ENCODE assay signal across 17 mouse cellular contexts in genomic region chr1:39746464-39746863, GRCm38 (mm10). TPM values are rescaled to one million over a fixed set of nuclear protein-coding genes. Genes with fewer than 3 reads are reported as not detected.
DNase-seq lines count a peak whose midpoint lies in the region; ATAC-seq and TF ChIP-seq lines count a peak whose summit lies in the region.
"Had no signal": no experiment of that assay in that cellular context is flagged by ENCODE, and none has a peak within 500 bp of the region (broad histone marks: within the 10 kb centered on the region; RNA-seq: fewer than 3 reads in every experiment).

No protein-coding gene starts in this region.

- DNase-seq in embryonic facial prominence, embryonic 14.5 days (ENCODE audit: low spot score), result peak; percentile 57
- no peak for DNase-seq in embryonic facial prominence, embryonic 10.5 days (ENCODE audit: low spot score)
- no peak for DNase-seq in kidney, adult 9 months
- no peak for DNase-seq in testis, postnatal 14 days (ENCODE audit: low spot score)
- DNase-seq in right cerebral cortex, adult 18-20 months, result no peak
- DNase-seq: cerebellum, adult 9-10 months; gastrocnemius, postnatal 36 days; liver, embryonic 13.5 days; right cerebral cortex, postnatal 25 days had no signal

- no peak for TF ChIP-seq CTCF in testis, adult 2 months (IDR thresholded peaks at IDR 0.05; ENCODE audit: control insufficient read depth, insufficient read depth, insufficient replicate concordance, low read depth, low read length)

- H3K9me3 ChIP-seq in embryonic facial prominence, embryonic 14.5 days (ENCODE audit: control insufficient read depth, low read length), result no peaks in the 10 kb centered on the region
- H3K9me3 ChIP-seq in embryonic facial prominence, embryonic 10.5 days, result no peaks in the 10 kb centered on the region
- H3K9me3 ChIP-seq in kidney, embryonic 14.5 days (ENCODE audit: control insufficient read depth, low read length), result no peaks in the 10 kb centered on the region
- H3K9me3 ChIP-seq: liver, embryonic 13.5 days had no signal

- ATAC-seq in embryonic facial prominence, embryonic 14.5 days (ENCODE audit: low read depth), result no peak; the same call in 1 of the 2 replicates
- no peak for ATAC-seq in kidney, embryonic 14.5 days (ENCODE audit: low FRiP score, low TSS enrichment)
- ATAC-seq: forebrain, embryonic 14.5 days; midbrain, embryonic 16.5 days had no signal

- 0 out of 2 replicates have a peak, but pooled peaks cover under 1% of the 10 kb centered on the region for H3K4me1 ChIP-seq in embryonic facial prominence, embryonic 14.5 days (ENCODE audit: control insufficient read depth, insufficient read depth, low read length)
- peaks cover 29% of the 10 kb centered on the region for H3K4me1 ChIP-seq in embryonic facial prominence, embryonic 10.5 days
- peaks cover 18% of the 10 kb centered on the region for H3K4me1 ChIP-seq in kidney, embryonic 14.5 days (ENCODE audit: control insufficient read depth, insufficient read depth, low read length)
- H3K4me1 ChIP-seq in testis, adult 2 months (ENCODE audit: control insufficient read depth, insufficient read depth, low read length), result peaks cover 2% of the 10 kb centered on the region

- H3K4me2 ChIP-seq in embryonic facial prominence, embryonic 14.5 days (ENCODE audit: low read depth, low read length), result no peak overlapping the region
- no peak overlapping the region for H3K4me2 ChIP-seq in kidney, embryonic 14.5 days (replicated peaks; ENCODE audit: low read depth, low read length)
- peak overlapping the region; percentile 50 for H3K4me2 ChIP-seq in myocyte (ENCODE audit: low read depth)
- H3K4me2 ChIP-seq: hindbrain, embryonic 14.5 days; liver, embryonic 13.5 days had no signal

- no peak overlapping the region for H3K4me3 ChIP-seq in embryonic facial prominence, embryonic 14.5 days (ENCODE audit: low read depth, low read length)
- no peak overlapping the region for H3K4me3 ChIP-seq in embryonic facial prominence, embryonic 10.5 days
- no peak overlapping the region for H3K4me3 ChIP-seq in kidney, embryonic 14.5 days (ENCODE audit: low read length)
- no peak overlapping the region for H3K4me3 ChIP-seq in testis, adult 2 months (ENCODE audit: control insufficient read depth, low read depth, low read length)
- no peak overlapping the region for H3K4me3 ChIP-seq in myocyte
- H3K4me3 ChIP-seq: liver, embryonic 13.5 days had no signal

- H3K36me3 ChIP-seq in embryonic facial prominence, embryonic 14.5 days (ENCODE audit: control insufficient read depth, insufficient read depth, low read length), result no peaks in the 10 kb centered on the region
- H3K36me3 ChIP-seq in embryonic facial prominence, embryonic 10.5 days (replicated peaks), result no peaks in the 10 kb centered on the region
- H3K36me3 ChIP-seq in kidney, embryonic 14.5 days (ENCODE audit: control insufficient read depth, insufficient read depth, low read length), result no peaks in the 10 kb centered on the region
- no peaks in the 10 kb centered on the region for H3K36me3 ChIP-seq in testis, adult 2 months (ENCODE audit: control insufficient read depth, insufficient read depth, low read length)
- H3K36me3 ChIP-seq in myocyte (ENCODE audit: control insufficient read depth, insufficient read depth), result no peaks in the 10 kb centered on the region
- H3K36me3 ChIP-seq: liver, embryonic 13.5 days had no signal

- TF ChIP-seq POLR2A in testis, adult 2 months (IDR thresholded peaks at IDR 0.05; ENCODE audit: control insufficient read depth, low read depth, low read length), result no peak
- TF ChIP-seq POLR2A in myocyte (IDR thresholded peaks at IDR 0.05; ENCODE audit: insufficient read length, low read depth), result no peak

- H3ac ChIP-seq in myocyte (ENCODE audit: control insufficient read depth, insufficient read length), result no peak overlapping the region

- H3K27ac ChIP-seq in embryonic facial prominence, embryonic 14.5 days (replicated peaks; ENCODE audit: low read depth, low read length), result no peak overlapping the region
- H3K27ac ChIP-seq in embryonic facial prominence, embryonic 10.5 days (replicated peaks), result no peak overlapping the region; the same call in 1 of the 2 replicates
- peak overlapping the region; percentile 51; the same call in 1 of the 2 replicates for H3K27ac ChIP-seq in kidney, embryonic 14.5 days (ENCODE audit: low read depth, low read length)
- H3K27ac ChIP-seq in testis, adult 2 months (ENCODE audit: control insufficient read depth, insufficient read depth, low read depth, low read length), result 0 out of 2 replicates have a peak overlapping the region, but pooled peaks have one; percentile 17
- H3K27ac ChIP-seq: hindbrain, embryonic 14.5 days; liver, embryonic 13.5 days had no signal

- H3K79me2 ChIP-seq in myocyte (ENCODE audit: control insufficient read depth, insufficient read depth), result no peaks in the 10 kb centered on the region

- no peak overlapping the region for H3K9ac ChIP-seq in embryonic facial prominence, embryonic 14.5 days (ENCODE audit: low read depth, low read length)
- H3K9ac ChIP-seq in kidney, embryonic 14.5 days (ENCODE audit: low read depth, low read length), result no peak overlapping the region
- H3K9ac ChIP-seq: hindbrain, embryonic 14.5 days; liver, embryonic 13.5 days had no signal

- WGBS in embryonic facial prominence, embryonic 14.5 days, result 36% methylated on average over 7 of the region's 7 CpGs
- 50% methylated on average over 7 of the region's 7 CpGs for WGBS in embryonic facial prominence, embryonic 10.5 days
- WGBS in kidney, embryonic 14.5 days, result 29% methylated on average over 7 of the region's 7 CpGs

- no peaks in the 10 kb centered on the region for H3K27me3 ChIP-seq in embryonic facial prominence, embryonic 14.5 days (replicated peaks; ENCODE audit: control insufficient read depth, insufficient read depth, low read length)
- H3K27me3 ChIP-seq in embryonic facial prominence, embryonic 10.5 days (replicated peaks; ENCODE audit: low read depth, poor library complexity, severe bottlenecking), result no peaks in the 10 kb centered on the region
- H3K27me3 ChIP-seq in kidney, embryonic 14.5 days (ENCODE audit: control insufficient read depth, insufficient read depth, low read length), result no peaks in the 10 kb centered on the region
- H3K27me3 ChIP-seq in testis, adult 2 months (ENCODE audit: control insufficient read depth, insufficient read depth, low read length), result no peaks in the 10 kb centered on the region
- no peaks in the 10 kb centered on the region for H3K27me3 ChIP-seq in myocyte (ENCODE audit: control insufficient read depth, insufficient read depth, insufficient read length)
- H3K27me3 ChIP-seq: liver, embryonic 13.5 days had no signal

TF ChIP-seq in myocyte, 11 proteins besides CTCF, POLR2A, EP300 and RAD21:
- no peak for TF ChIP-seq POLR2AphosphoS2 (IDR thresholded peaks at IDR 0.05; ENCODE audit: insufficient read length, low read depth)
- peak; percentile 98 for TF ChIP-seq TCF12 (IDR thresholded peaks at IDR 0.05; ENCODE audit: insufficient read depth, poor library complexity, severe bottlenecking)
- no peak for TF ChIP-seq MAX (IDR thresholded peaks at IDR 0.05; ENCODE audit: low read depth)
- TF ChIP-seq MYOG (IDR thresholded peaks at IDR 0.05; ENCODE audit: control insufficient read depth in 1 of 3, insufficient read depth in 1 of 3, insufficient read length in 2 of 3, low read depth in 2 of 3), result peak; percentile 64 to 93 (median 87)
- TF ChIP-seq CEBPB (IDR thresholded peaks at IDR 0.05; ENCODE audit: insufficient read depth, poor library complexity, severe bottlenecking), result no peak
- TF ChIP-seq USF1 (IDR thresholded peaks at IDR 0.05; ENCODE audit: low read depth), result no peak
- peak; percentile 72 for TF ChIP-seq TCF3 (IDR thresholded peaks at IDR 0.05; ENCODE audit: insufficient read length, low read depth)
- no peak for TF ChIP-seq E2F4 (IDR thresholded peaks at IDR 0.05; ENCODE audit: insufficient read depth)
- TF ChIP-seq REST (IDR thresholded peaks at IDR 0.05; ENCODE audit: insufficient read depth, insufficient read length), result no peak
- TF ChIP-seq SRF (IDR thresholded peaks at IDR 0.05; ENCODE audit: control insufficient read depth, insufficient read length, low read depth), result peak; percentile 90
- peak; percentile 69 to 89 (median 87) for TF ChIP-seq MYOD1 (IDR thresholded peaks at IDR 0.05; ENCODE audit: control insufficient read depth in 1 of 3, insufficient read length in 2 of 3, low read depth in 2 of 3)
TF ChIP-seq in myocyte: peak in this region for 5.

RNA-seq across cellular contexts. Expression of gene Rfx8, which starts 25.7 kb away (rescaled TPM):
- 2.0 and 2.3 TPM in 2 replicates for polyA plus RNA-seq in embryonic facial prominence, embryonic 14.5 days (2014; fragmentation: Nextera tagmentation; extraction: Ambion mirVana)
- 0.43 and 0.56 TPM in 2 replicates for polyA plus RNA-seq in embryonic facial prominence, embryonic 10.5 days (2016; fragmentation: Nextera tagmentation; extraction: Ambion mirVana)
- 0.18 TPM in 1 of 2 replicates, not detected in the other for polyA plus RNA-seq in kidney, embryonic 14.5 days (2014; fragmentation: Nextera tagmentation; extraction: Ambion mirVana)
- 37.8 and 39.1 TPM in 2 replicates for polyA plus RNA-seq in testis, adult 2 months (2012; rRNA removed)
- 0.16 TPM for polyA plus RNA-seq in myocyte (2012; fragmentation: generic; extraction: Trizol)
- polyA plus RNA-seq: large intestine, adult 2 months had no signal

RNA-seq across cellular contexts. Expression of gene Gm3646, which starts 58.7 kb away (rescaled TPM):
- 0.61 TPM in 1 of 2 replicates, not detected in the other for polyA plus RNA-seq in embryonic facial prominence, embryonic 14.5 days (2014; fragmentation: Nextera tagmentation; extraction: Ambion mirVana)
- polyA plus RNA-seq in embryonic facial prominence, embryonic 10.5 days (2016; fragmentation: Nextera tagmentation; extraction: Ambion mirVana), result not detected in 2 replicates
- polyA plus RNA-seq in kidney, embryonic 14.5 days (2014; fragmentation: Nextera tagmentation; extraction: Ambion mirVana), result not detected in 2 replicates
- polyA plus RNA-seq in testis, adult 2 months (2012; rRNA removed), result not detected in 2 replicates
- 0.20 TPM for polyA plus RNA-seq in myocyte (2012; fragmentation: generic; extraction: Trizol)
- polyA plus RNA-seq: embryonic facial prominence, embryonic 11.5 days; forebrain, embryonic 14.5 days; hindbrain, embryonic 14.5 days; large intestine, adult 2 months; liver, embryonic 13.5 days; midbrain, embryonic 16.5 days had no signal

Comparison
In these comparisons a context has a peak if more than half of its experiments do, and no peak if none do; other contexts are left out.
1. H3K27ac ChIP-seq: peak in kidney, embryonic 14.5 days (single experiment) and testis, adult 2 months (single experiment); none in embryonic facial prominence, embryonic 14.5 days (single experiment) and embryonic facial prominence, embryonic 10.5 days (single experiment).
2. RNA of gene Rfx8, which starts 25.7 kb away (polyA plus RNA-seq): 37.8 to 39.1 TPM in testis, adult 2 months; 2.0 to 2.3 TPM in embryonic facial prominence, embryonic 14.5 days, 0.43 to 0.56 TPM in embryonic facial prominence, embryonic 10.5 days, 0.18 TPM in kidney, embryonic 14.5 days and 0.16 TPM in myocyte (single experiment); every median in the first group is over 10 times any median in the second.